Mouse (Mus musculus): ENCODE measurements at regions not wholly inside any gene's neighbourhood (a gene's known extent, or its start where the extent isn't known, plus 50 kb on each side); places are given as distances from the start of the nearest gene placed in this dataset.

- no peak for DNase-seq
Measured at GRCm38 (mm10) chr5:91198620-91199019, 59.2 kb downstream of the Areg start.

GRCm38 (mm10) chr5:91200448-91200847 is 61.0 kb downstream of the Areg start:
- DNase-seq, result no peak

- no peak for DNase-seq
Measured at GRCm38 (mm10) chr5:91204225-91205005, 65.0 kb downstream of the Areg start.

GRCm38 (mm10) chr5:91205350-91205880 is 66.0 kb downstream of the Areg start:
- DNase-seq, result no peak

GRCm38 (mm10) chr5:91206569-91207490 is 67.4 kb downstream of the Areg start:
- no peak for DNase-seq

- no peak for DNase-seq
Measured at GRCm38 (mm10) chr5:91220174-91220573, 80.8 kb downstream of the Areg start.

- DNase-seq, result no peak
Measured at GRCm38 (mm10) chr5:91241656-91242055, 102.3 kb downstream of the Areg start.

GRCm38 (mm10) chr5:91247444-91247843 is 108.0 kb downstream of the Areg start:
- DNase-seq, result no peak

GRCm38 (mm10) chr5:91261895-91262294 is 122.5 kb downstream of the Areg start:
- DNase-seq, result no peak

GRCm38 (mm10) chr5:91262526-91262925 is 123.1 kb downstream of the Areg start:
- no peak for DNase-seq

- peak; percentile 4 for DNase-seq
Measured at GRCm38 (mm10) chr5:91270747-91271146, 131.3 kb downstream of the Areg start.

GRCm38 (mm10) chr5:91271416-91271815 is 131.4 kb downstream of the Btc start:
- no peak for DNase-seq

- no peak for DNase-seq
Measured at GRCm38 (mm10) chr5:91274411-91274810, 128.4 kb downstream of the Btc start.

- DNase-seq, result no peak
Measured at GRCm38 (mm10) chr5:91278466-91278865, 124.3 kb downstream of the Btc start.

- no peak for DNase-seq
Measured at GRCm38 (mm10) chr5:91279464-91279863, 123.3 kb downstream of the Btc start.

GRCm38 (mm10) chr5:91282969-91283368 is 119.8 kb downstream of the Btc start:
- DNase-seq, result peak; percentile 8

GRCm38 (mm10) chr5:91293073-91293472 is 109.7 kb downstream of the Btc start:
- DNase-seq, result no peak

- no peak for DNase-seq
Measured at GRCm38 (mm10) chr5:91294957-91295356, 107.8 kb downstream of the Btc start.

GRCm38 (mm10) chr5:91297068-91297467 is 105.7 kb downstream of the Btc start:
- DNase-seq, result no peak

GRCm38 (mm10) chr5:91302114-91302513 is 100.7 kb downstream of the Btc start:
- no peak for DNase-seq

- DNase-seq, result no peak
Measured at GRCm38 (mm10) chr5:91302943-91303342, 99.9 kb downstream of the Btc start.

GRCm38 (mm10) chr5:91303702-91304101 is 99.1 kb downstream of the Btc start:
- no peak for DNase-seq

GRCm38 (mm10) chr5:91307031-91307430 is 95.8 kb downstream of the Btc start:
- no peak for DNase-seq
